Mouse (Mus musculus): ENCODE measurements around the gene Grhl1. TPM values are rescaled to one million over a fixed set of nuclear protein-coding genes. Genes with fewer than 3 reads are reported as not detected.
A peak's percentile ranks its signal among the peaks of the same experiment; 100 is the strongest.
"Not testable (repeated sequence)": the region's sequence is repeated elsewhere in the genome, so short reads cannot be mapped to it uniquely, and the experiment has no call there.

Gene Grhl1
- 0.73 and 0.75 TPM in 2 replicates for polyA plus RNA-seq (2016; fragmentation: Nextera tagmentation; extraction: Ambion mirVana)

DNA sequence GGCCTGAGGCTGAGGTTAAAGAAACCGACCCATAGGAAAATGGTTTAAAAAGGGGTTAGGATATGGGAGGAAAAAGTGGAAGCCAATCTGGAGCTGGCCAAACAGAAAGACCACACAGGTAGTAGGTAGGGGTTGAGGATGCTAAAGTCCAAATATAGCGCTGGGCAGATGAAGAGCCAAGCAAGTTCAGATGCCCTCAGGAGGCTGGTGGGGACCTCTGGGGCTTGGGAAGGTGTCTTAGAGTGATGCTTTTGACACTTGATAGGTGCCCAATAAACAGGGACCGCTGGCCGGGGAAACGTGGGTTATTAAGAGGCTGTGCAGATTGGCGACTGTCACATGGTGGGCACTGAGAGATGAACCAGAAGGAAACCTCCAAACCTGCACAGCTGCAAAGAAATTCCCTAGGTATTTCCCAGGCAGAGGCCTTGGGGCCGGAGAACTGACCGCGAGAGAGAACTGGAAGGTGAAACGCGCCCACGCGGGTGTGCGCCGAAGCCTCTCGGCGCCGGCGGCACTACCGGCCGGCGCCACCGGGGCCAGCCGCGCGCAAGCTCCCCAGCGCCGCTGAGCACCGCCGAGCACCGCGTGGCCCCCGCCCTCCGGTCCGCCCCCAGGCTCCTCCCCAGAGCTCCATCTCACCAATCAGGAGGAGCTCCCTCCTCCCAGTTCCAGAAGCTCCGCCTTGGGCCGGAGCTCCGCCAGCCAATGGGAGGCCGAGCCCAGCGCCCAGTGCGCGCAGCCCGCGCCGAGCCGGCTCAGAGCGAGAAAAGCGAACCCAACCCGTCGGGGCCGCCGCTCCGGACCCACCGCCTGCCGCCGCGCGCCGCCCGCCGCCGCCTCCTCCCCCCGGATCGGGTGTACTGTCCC is at the start of gene Grhl1:
Grhl1 (plus strand) TSS at position 761 of the 870 bp plus-strand sequence.
- peak within 1 kb of the TSS; percentile 67 for H3K4me3 ChIP-seq
- peak within 1 kb of the TSS; percentile 72 for H3K9ac ChIP-seq
- H3K27ac ChIP-seq, result no peak within 1 kb of the TSS
- no peaks in the 10 kb centered on the region for H3K36me3 ChIP-seq
- no peaks in the 10 kb centered on the region for H3K4me1 ChIP-seq
- ATAC-seq (ENCODE audit: low FRiP score), result peak; percentile 100
- WGBS, result 2% methylated on average over 58 of the region's 64 CpGs
- no peaks in the 10 kb centered on the region for H3K9me3 ChIP-seq (replicated peaks)
- peak within 1 kb of the TSS; percentile 69 for H3K4me2 ChIP-seq (replicated peaks)
- H3K27me3 ChIP-seq, result peaks cover 31% of the 10 kb centered on the region

DNA sequence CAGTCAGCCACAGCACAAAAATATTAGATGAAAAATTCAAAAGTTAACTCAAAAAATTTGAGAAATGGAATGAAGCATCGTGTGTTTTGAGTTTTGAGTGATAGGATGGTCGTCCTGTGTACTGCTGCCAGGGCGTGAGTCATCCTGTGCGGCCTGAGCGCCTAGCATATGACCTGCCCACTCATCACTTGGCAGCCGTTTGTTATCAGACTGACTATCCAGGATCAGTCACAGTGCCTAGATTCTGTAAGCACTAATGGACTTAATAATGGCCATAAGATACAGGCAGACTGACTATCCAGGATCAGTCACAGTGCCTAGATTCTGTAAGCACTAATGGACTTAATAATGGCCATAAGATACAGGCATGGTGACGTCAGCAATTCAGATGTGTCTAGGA is 47.0 kb upstream of the Grhl1 start:
- H3K27ac ChIP-seq; H3K9me3 ChIP-seq (replicated peaks); ATAC-seq (ENCODE audit: low FRiP score); H3K4me2 ChIP-seq (replicated peaks); H3K9ac ChIP-seq; H3K4me3 ChIP-seq; H3K4me1 ChIP-seq; H3K27me3 ChIP-seq: not testable (repeated sequence)
- peaks cover 20% of the 10 kb centered on the region for H3K36me3 ChIP-seq
- WGBS, result 86% methylated on average over 7 of the region's 7 CpGs

DNA sequence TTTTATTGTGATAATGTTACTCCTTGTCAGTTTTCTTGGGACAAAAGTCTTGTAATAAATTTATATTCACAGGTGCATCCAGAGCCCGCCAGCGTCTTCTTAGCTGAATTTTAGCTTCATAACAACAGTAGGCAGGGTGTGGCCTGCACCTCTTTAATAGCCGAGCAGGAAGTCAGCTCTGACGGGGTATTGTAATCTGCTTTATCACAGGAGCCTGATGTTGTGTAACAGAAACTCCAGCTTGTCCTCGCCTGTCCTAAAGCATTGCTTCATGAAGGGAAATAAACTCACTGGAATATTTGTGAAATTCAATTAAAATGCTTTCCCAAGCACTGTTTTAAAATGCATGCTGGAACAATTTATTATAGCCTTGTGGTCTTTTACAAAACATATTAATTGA is 35.7 kb upstream of the Grhl1 start:
- H3K9me3 ChIP-seq (replicated peaks), result no peaks in the 10 kb centered on the region
- WGBS, result 66% methylated on average over 5 of the region's 5 CpGs

DNA sequence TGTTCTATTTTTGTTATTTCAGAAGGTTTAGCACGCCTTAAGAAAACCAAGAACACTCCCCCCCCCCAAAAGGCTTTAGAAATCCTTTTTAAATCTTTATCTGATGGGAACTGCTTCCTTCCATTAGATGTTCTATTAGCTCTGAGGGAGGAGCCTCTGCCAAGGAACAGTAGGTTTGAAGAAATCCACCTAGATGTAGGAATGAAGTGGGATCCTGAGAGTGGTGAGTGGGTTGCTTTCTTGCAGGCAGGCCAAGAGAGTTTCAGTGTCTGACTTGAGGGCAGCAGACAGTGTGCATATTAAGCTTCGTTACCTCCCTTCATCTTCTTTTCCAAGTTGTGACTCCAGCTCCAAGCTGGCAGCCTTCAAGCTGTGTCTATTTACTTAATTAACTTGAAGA is 34.9 kb upstream of the Grhl1 start:
- Histone ChIP-seq H3K4me2 (replicated peaks) (no peak overlapping the region), H3K27ac (no peak overlapping the region; the same call in 1 of the 2 replicates), H3K4me1 (0 out of 2 replicates have a peak, but pooled peaks cover 7% of the 10 kb centered on the region), H3K36me3 (peaks cover 9% of the 10 kb centered on the region), H3K4me3 (no peak overlapping the region), H3K27me3 (no peaks in the 10 kb centered on the region), H3K9ac (no peak overlapping the region), H3K9me3 (replicated peaks) (no peaks in the 10 kb centered on the region)
- no peak for ATAC-seq (ENCODE audit: low FRiP score)
- WGBS, result 42% methylated on average over 2 of the region's 2 CpGs

More for the DNA sequence above, 35.7 kb upstream of the Grhl1 start:
- Histone ChIP-seq H3K27ac (no peak overlapping the region), H3K9ac (no peak overlapping the region), H3K27me3 (no peaks in the 10 kb centered on the region), H3K4me1 (0 out of 2 replicates have a peak, but pooled peaks cover 7% of the 10 kb centered on the region), H3K4me2 (replicated peaks) (no peak overlapping the region), H3K36me3 (peaks cover 14% of the 10 kb centered on the region), H3K4me3 (no peak overlapping the region)
- ATAC-seq (ENCODE audit: low FRiP score), result no peak

DNA sequence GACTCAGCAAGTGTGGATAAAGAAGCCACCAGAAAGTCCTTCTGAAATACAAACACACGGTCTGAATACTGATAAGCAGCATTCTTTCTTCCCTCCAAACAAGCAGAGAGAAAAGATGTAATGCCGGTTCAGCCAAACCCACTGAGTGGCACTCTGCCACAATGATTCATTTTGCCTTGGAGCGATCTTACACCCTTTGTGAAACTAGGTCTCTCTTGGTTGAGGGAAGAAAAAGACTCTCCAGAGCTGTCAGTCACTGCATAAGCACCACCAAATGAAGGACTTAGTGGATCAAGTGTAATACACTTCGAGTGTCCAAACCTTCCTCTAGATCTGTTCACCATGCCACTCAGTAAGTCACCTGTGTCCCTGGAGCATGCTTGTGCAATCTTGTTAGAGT is 34.1 kb upstream of the Grhl1 start:
- Histone ChIP-seq H3K4me2 (replicated peaks) (no peak overlapping the region), H3K4me1 (0 out of 2 replicates have a peak, but pooled peaks cover 7% of the 10 kb centered on the region), H3K36me3 (peaks cover 9% of the 10 kb centered on the region), H3K27ac (no peak overlapping the region), H3K27me3 (no peaks in the 10 kb centered on the region), H3K4me3 (no peak overlapping the region), H3K9me3 (replicated peaks) (no peaks in the 10 kb centered on the region), H3K9ac (no peak overlapping the region)
- ATAC-seq (ENCODE audit: low FRiP score), result no peak
- 83% methylated on average over 4 of the region's 4 CpGs for WGBS

DNA sequence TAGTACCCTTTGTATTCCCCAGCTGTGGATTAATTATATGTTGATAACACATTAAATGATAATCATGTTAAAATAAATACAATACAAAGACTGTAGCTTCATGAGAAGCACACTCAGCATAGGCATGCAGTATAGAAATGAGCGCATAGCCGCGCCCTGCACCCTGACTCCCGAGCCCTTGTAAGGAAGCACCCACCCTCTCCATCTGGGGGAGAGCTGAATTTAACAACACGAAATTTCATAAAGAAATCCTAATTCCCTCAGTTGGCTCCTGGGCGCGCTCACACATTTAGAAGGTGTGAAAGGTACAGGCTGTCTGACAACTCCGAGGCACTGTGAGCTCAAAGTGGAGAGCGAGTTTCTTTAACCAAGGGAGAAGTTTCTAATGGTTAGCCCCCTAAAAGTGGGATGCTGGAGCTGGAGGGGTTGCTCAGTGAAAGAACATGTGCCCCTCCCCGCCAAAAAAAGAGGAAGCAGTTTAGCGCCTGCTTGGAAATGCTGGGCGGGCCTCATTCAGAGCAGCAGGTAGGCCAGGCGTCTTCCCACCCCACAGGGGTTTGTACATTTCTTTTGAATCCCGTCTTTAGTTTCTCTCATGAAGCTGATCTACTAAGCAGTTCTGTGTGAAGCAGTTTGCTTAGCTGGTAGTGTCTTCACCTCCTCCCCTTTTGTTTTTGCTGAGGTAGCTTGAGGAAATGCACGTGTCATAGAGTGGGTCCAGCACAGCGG is 30.5 kb upstream of the Grhl1 start:
- H3K4me3 ChIP-seq, result no peak overlapping the region
- peaks cover 16% of the 10 kb centered on the region for H3K36me3 ChIP-seq
- H3K27ac ChIP-seq, result no peak overlapping the region
- H3K9me3 ChIP-seq (replicated peaks), result no peaks in the 10 kb centered on the region
- ATAC-seq (ENCODE audit: low FRiP score), result no peak
- H3K4me1 ChIP-seq, result 0 out of 2 replicates have a peak, but pooled peaks cover 7% of the 10 kb centered on the region
- H3K9ac ChIP-seq, result no peak overlapping the region
- no peak overlapping the region for H3K4me2 ChIP-seq (replicated peaks)
- no peaks in the 10 kb centered on the region for H3K27me3 ChIP-seq
- 89% methylated on average over 16 of the region's 16 CpGs for WGBS

DNA sequence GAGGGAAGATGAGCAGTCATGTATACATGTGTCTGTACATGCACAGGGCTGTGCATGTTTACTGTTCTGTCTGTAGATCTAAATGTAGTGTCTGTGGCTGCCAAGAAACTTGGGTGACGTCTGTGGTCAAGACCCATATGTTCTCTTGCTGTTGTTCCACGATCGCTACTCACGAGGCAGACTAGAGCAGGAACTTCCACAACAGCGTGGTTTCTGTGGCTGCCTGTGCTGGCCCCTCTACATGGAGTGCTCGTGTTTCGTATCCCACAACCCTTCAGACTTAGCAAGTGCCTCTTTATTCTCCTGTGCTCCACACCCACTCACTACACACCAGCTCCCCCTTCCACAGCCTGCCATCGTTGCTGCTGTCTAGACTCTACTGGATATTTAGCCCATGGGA is 24.4 kb upstream of the Grhl1 start:
- no peak overlapping the region for H3K27ac ChIP-seq
- H3K4me3 ChIP-seq, result no peak overlapping the region
- H3K4me2 ChIP-seq (replicated peaks), result no peak overlapping the region
- no peak overlapping the region for H3K9ac ChIP-seq
- no peak for ATAC-seq (ENCODE audit: low FRiP score)
- 86% methylated on average over 8 of the region's 8 CpGs for WGBS
- no peaks in the 10 kb centered on the region for H3K27me3 ChIP-seq
- no peaks in the 10 kb centered on the region for H3K9me3 ChIP-seq (replicated peaks)
- peaks cover 39% of the 10 kb centered on the region for H3K36me3 ChIP-seq
- no peaks in the 10 kb centered on the region for H3K4me1 ChIP-seq

DNA sequence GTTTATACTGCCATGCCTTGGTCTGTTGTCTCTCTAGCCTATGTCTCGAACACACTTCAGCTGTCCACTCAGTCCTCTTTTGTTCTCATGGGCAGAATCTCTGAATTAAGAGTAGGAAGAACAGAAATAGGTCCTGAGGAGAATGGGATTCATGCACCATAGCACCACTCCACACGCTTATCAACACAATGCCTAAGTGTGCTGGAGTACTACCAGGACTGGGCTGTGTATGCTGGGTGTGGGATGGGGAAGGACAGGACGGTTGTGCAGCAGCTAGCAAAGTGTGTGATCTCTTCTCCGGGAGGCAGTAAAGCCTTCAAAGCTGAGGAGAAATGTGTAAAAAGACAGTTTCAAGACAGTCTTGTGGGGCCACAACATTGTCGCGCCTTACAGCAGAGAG is 23.2 kb upstream of the Grhl1 start:
- Histone ChIP-seq H3K4me3 (no peak overlapping the region), H3K9me3 (replicated peaks) (no peaks in the 10 kb centered on the region), H3K27me3 (no peaks in the 10 kb centered on the region), H3K9ac (no peak overlapping the region), H3K36me3 (peaks cover 39% of the 10 kb centered on the region), H3K4me1 (no peaks in the 10 kb centered on the region), H3K4me2 (replicated peaks) (no peak overlapping the region), H3K27ac (no peak overlapping the region)
- ATAC-seq (ENCODE audit: low FRiP score), result no peak
- 90% methylated on average over 6 of the region's 6 CpGs for WGBS

DNA sequence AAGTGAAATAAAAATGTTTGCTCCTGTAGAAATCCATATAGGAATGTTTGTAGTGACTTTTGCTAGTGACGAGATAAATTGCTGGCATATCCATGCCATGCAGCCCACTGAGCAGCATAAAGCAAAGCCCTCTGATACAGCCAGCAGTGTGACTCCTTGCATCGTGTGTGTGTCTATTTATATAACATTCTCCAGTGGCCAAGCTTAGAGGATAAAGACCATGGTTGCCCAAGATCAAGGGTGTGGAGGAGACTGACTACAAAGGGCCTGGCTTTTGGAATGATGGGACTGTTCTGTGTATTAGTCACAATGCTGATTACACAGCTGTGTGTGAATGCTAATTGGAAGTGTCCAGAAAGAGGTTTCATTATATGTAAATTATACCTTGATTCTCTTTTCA is 19.6 kb upstream of the Grhl1 start:
- H3K4me1 ChIP-seq, result no peaks in the 10 kb centered on the region
- 83% methylated on average over 2 of the region's 2 CpGs for WGBS
- H3K4me2 ChIP-seq (replicated peaks), result no peak overlapping the region
- H3K27ac ChIP-seq, result no peak overlapping the region
- no peaks in the 10 kb centered on the region for H3K27me3 ChIP-seq
- ATAC-seq (ENCODE audit: low FRiP score), result no peak
- H3K9me3 ChIP-seq (replicated peaks), result no peaks in the 10 kb centered on the region
- no peak overlapping the region for H3K4me3 ChIP-seq
- H3K36me3 ChIP-seq, result peaks cover 37% of the 10 kb centered on the region
- no peak overlapping the region for H3K9ac ChIP-seq

DNA sequence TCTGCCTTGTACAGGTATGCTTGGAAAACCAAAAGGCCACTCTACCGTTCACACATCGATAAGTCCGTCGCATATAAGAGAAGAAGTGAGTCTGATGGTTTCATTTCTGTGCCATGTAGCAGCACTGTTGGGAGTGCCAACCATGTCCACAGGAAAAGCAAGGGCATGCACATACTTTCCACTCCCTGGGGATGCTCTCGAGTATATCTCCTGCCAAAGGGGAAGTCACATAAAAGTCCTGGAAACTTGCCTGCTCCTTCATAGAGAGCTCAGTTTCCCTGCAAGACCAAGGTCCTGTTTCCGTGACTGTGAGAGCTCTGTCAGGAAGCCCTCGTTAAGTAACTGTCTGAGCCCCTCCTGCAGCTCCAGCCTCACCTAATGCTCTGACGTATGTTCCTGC is 16.1 kb upstream of the Grhl1 start:
- no peak overlapping the region for H3K27ac ChIP-seq
- no peak for ATAC-seq (ENCODE audit: low FRiP score)
- peaks cover 21% of the 10 kb centered on the region; the same call in 1 of the 2 replicates for H3K36me3 ChIP-seq
- no peak overlapping the region for H3K4me3 ChIP-seq
- H3K4me2 ChIP-seq (replicated peaks), result no peak overlapping the region
- no peaks in the 10 kb centered on the region for H3K4me1 ChIP-seq
- WGBS, result 83% methylated on average over 8 of the region's 8 CpGs
- H3K9ac ChIP-seq, result no peak overlapping the region
- no peaks in the 10 kb centered on the region for H3K9me3 ChIP-seq (replicated peaks)
- no peaks in the 10 kb centered on the region for H3K27me3 ChIP-seq

DNA sequence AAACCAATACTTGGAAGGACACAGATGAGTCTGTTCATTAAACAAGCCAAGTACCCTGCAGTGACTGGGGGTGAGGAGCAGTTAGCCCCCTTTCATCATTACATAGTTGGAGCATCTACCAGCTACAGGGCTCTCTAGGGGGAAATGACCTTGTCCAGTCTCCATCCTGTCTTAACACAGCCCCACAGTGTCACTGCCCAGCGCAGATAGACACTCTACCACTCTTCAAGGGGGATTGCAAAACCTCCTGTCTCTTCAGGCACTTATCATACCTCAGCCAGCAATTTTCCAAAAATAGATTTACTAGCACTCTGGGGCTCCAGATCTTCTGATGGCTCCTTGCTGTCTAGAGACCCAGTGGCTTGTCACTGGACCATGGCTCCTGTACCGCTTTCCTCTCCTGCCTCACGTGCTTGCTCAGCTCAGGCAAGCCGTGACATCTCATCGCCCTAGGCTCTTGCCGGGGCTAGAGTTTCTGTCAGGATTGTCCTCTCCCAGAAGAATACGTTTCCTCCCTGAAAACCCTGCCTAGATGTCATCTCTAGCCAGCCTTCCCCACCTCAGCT is 8.6 kb upstream of the Grhl1 start:
- Histone ChIP-seq H3K4me2 (replicated peaks) (no peak overlapping the region), H3K9ac (no peak overlapping the region), H3K4me3 (no peak overlapping the region), H3K36me3 (0 out of 2 replicates have a peak, but pooled peaks cover 6% of the 10 kb centered on the region), H3K27ac (no peak overlapping the region), H3K27me3 (no peaks in the 10 kb centered on the region), H3K4me1 (no peaks in the 10 kb centered on the region), H3K9me3 (replicated peaks) (no peaks in the 10 kb centered on the region)
- 89% methylated on average over 7 of the region's 7 CpGs for WGBS
- ATAC-seq (ENCODE audit: low FRiP score), result no peak

DNA sequence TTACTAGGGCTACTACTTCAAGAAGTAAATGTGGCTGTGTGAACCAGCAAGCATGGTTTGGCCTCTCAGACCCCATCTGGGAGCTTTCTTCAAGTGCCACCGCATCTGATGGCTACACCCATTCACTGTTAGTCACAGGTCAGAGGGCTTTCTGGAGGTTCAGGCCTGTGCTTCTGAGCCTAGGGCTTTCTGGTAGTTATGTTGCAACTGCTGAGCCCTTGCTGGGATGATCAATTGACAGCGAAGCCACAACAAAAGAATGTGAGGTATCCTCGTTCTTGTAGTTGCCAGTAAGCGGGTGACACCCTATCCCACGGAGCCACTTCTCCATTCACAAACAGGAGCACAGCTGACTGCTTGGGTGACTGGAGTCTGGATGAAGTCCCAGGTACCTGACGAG is 6.8 kb upstream of the Grhl1 start:
- Histone ChIP-seq H3K27me3 (peaks cover 2% of the 10 kb centered on the region), H3K27ac (no peak overlapping the region), H3K9me3 (replicated peaks) (no peaks in the 10 kb centered on the region), H3K4me3 (no peak overlapping the region), H3K4me2 (replicated peaks) (no peak overlapping the region), H3K36me3 (no peaks in the 10 kb centered on the region), H3K9ac (no peak overlapping the region), H3K4me1 (no peaks in the 10 kb centered on the region)
- 80% methylated on average over 6 of the region's 6 CpGs for WGBS
- ATAC-seq (ENCODE audit: low FRiP score), result no peak
